Mouse (Mus musculus) embryonic facial prominence, embryonic 12.5 days (tissue): ENCODE measurements at regions not wholly inside any gene's neighbourhood (a gene's known extent, or its start where the extent isn't known, plus 50 kb on each side); places are given as distances from the start of the nearest gene placed in this dataset.
"Not testable (repeated sequence)": the region's sequence is repeated elsewhere in the genome, so short reads cannot be mapped to it uniquely, and the experiment has no call there.

Source experiments
- ATAC-seq: fragments of 200-750 bp; cut with Nextera tagmentation; 2 replicates; pipeline ENCODE4 v1.8.0; 2017; ENCODE audit not compliant: insufficient number of reproducible peaks, insufficient read depth, low FRiP score, low TSS enrichment
- H3K27ac ChIP-seq: fragments of 300-500 bp; sonication (generic); 2 replicates; pipeline ENCODE4 v1.5.1; 2016; ENCODE audit warnings: mild to moderate bottlenecking
- H3K27me3 ChIP-seq: fragments of 300-500 bp; sonication (generic); 2 replicates; pipeline ENCODE4 v1.6.1; 2016; ENCODE audit warnings: mild to moderate bottlenecking, moderate library complexity
- H3K36me3 ChIP-seq: fragments of 300-500 bp; sonication (generic); 2 replicates; pipeline ENCODE4 v1.6.1; 2016; ENCODE audit warnings: mild to moderate bottlenecking
- H3K4me1 ChIP-seq: fragments of 300-500 bp; sonication (generic); 2 replicates; pipeline ENCODE4 v1.6.1; 2016
- H3K4me2 ChIP-seq: fragments of 300-500 bp; sonication (generic); replicated peaks from 2 replicates; pipeline ENCODE4 v1.6.1; 2016; ENCODE audit warnings: mild to moderate bottlenecking, moderate library complexity
- H3K4me3 ChIP-seq: fragments of 300-500 bp; sonication (generic); 2 replicates; pipeline ENCODE4 v1.5.1; 2016; ENCODE audit warnings: mild to moderate bottlenecking
- H3K9ac ChIP-seq: fragments of 300-500 bp; sonication (generic); 2 replicates; pipeline ENCODE4 v1.6.1; 2016; ENCODE audit warnings: mild to moderate bottlenecking, moderate library complexity
- H3K9me3 ChIP-seq: fragments of 300-500 bp; sonication (generic); 2 replicates; pipeline ENCODE4 v1.6.1; 2016; ENCODE audit warnings: mild to moderate bottlenecking, moderate library complexity
- whole genome bisulfite sequencing: fragments of 180-500 bp; shearing (Covaris S2); methylation state at CpG from one replicate; pipeline ENCODE4 v1.1.7; 2016; 5-methylcytosine and 5-hydroxymethylcytosine counted together

- no peak overlapping the region for H3K27ac ChIP-seq
- no peak overlapping the region for H3K4me2 ChIP-seq
- H3K4me1 ChIP-seq: no peaks in the 10 kb centered on the region
- no peak for ATAC-seq
- no peaks in the 10 kb centered on the region for H3K9me3 ChIP-seq
- H3K4me3 ChIP-seq: no peak overlapping the region
- no peaks in the 10 kb centered on the region for H3K27me3 ChIP-seq
- no peak overlapping the region for H3K9ac ChIP-seq
- 20% methylated on average over 2 of the region's 2 CpGs for WGBS
- H3K36me3 ChIP-seq: no peaks in the 10 kb centered on the region
Observed at GRCm38 (mm10) chr13:5060462-5060861, 451.5 kb upstream of the Akr1e1 start.

- Histone ChIP-seq H3K27me3 (no peaks in the 10 kb centered on the region), H3K4me2 (no peak overlapping the region), H3K9me3 (no peaks in the 10 kb centered on the region), H3K4me3 (no peak overlapping the region), H3K27ac (no peak overlapping the region), H3K9ac (no peak overlapping the region), H3K4me1 (no peaks in the 10 kb centered on the region), H3K36me3 (no peaks in the 10 kb centered on the region)
- WGBS: 83% methylated on average over 5 of the region's 5 CpGs
- ATAC-seq: no peak
Observed at GRCm38 (mm10) chr13:5107454-5107853, 498.5 kb upstream of the Akr1e1 start.

GRCm38 (mm10) chr13:5154911-5155310 is 545.9 kb upstream of the Akr1e1 start:
- WGBS: 90% methylated on average over 3 of the region's 3 CpGs
- no peak overlapping the region for H3K4me3 ChIP-seq

GRCm38 (mm10) chr13:5159765-5160684 is 551.1 kb upstream of the Akr1e1 start:
- H3K4me1 ChIP-seq: no peaks in the 10 kb centered on the region
- H3K9ac ChIP-seq: no peak overlapping the region
- no peak overlapping the region for H3K4me3 ChIP-seq
- no peaks in the 10 kb centered on the region for H3K9me3 ChIP-seq
- H3K36me3 ChIP-seq: no peaks in the 10 kb centered on the region
- ATAC-seq: no peak
- H3K27me3 ChIP-seq: no peaks in the 10 kb centered on the region
- H3K4me2 ChIP-seq: no peak overlapping the region
- no peak overlapping the region for H3K27ac ChIP-seq
- WGBS: 67% methylated on average over 5 of the region's 5 CpGs

More at GRCm38 (mm10) chr13:5154911-5155310, 545.9 kb upstream of the Akr1e1 start:
- no peak for ATAC-seq
- Histone ChIP-seq H3K4me1 (no peaks in the 10 kb centered on the region), H3K9me3 (no peaks in the 10 kb centered on the region), H3K4me2 (no peak overlapping the region), H3K36me3 (no peaks in the 10 kb centered on the region), H3K27me3 (no peaks in the 10 kb centered on the region), H3K9ac (no peak overlapping the region), H3K27ac (no peak overlapping the region)

GRCm38 (mm10) chr13:5166716-5167115 is 557.7 kb upstream of the Akr1e1 start:
- H3K9ac ChIP-seq: no peak overlapping the region
- no peaks in the 10 kb centered on the region for H3K9me3 ChIP-seq
- H3K4me2 ChIP-seq: no peak overlapping the region
- no peaks in the 10 kb centered on the region for H3K36me3 ChIP-seq
- no peak for ATAC-seq
- H3K27me3 ChIP-seq: no peaks in the 10 kb centered on the region
- no peaks in the 10 kb centered on the region for H3K4me1 ChIP-seq
- WGBS: 80% methylated on average over 2 of the region's 2 CpGs
- H3K4me3 ChIP-seq: no peak overlapping the region
- H3K27ac ChIP-seq: no peak overlapping the region

GRCm38 (mm10) chr13:5178996-5179395 is 570.0 kb upstream of the Akr1e1 start:
- ATAC-seq: no peak
- no peaks in the 10 kb centered on the region for H3K9me3 ChIP-seq
- no peaks in the 10 kb centered on the region for H3K4me1 ChIP-seq
- H3K36me3 ChIP-seq: no peaks in the 10 kb centered on the region
- 63% methylated on average over 4 of the region's 4 CpGs for WGBS
- H3K4me2 ChIP-seq: no peak overlapping the region
- H3K27ac ChIP-seq: no peak overlapping the region
- no peak overlapping the region for H3K9ac ChIP-seq
- H3K4me3 ChIP-seq: no peak overlapping the region
- no peaks in the 10 kb centered on the region for H3K27me3 ChIP-seq

GRCm38 (mm10) chr13:5179552-5179951 is 570.6 kb upstream of the Akr1e1 start:
- H3K9me3 ChIP-seq: no peaks in the 10 kb centered on the region
- H3K4me2 ChIP-seq: no peak overlapping the region
- 48% methylated on average over 2 of the region's 2 CpGs for WGBS
- H3K36me3 ChIP-seq: no peaks in the 10 kb centered on the region
- no peak for ATAC-seq
- no peak overlapping the region for H3K9ac ChIP-seq
- H3K27ac ChIP-seq: no peak overlapping the region
- no peaks in the 10 kb centered on the region for H3K4me1 ChIP-seq
- H3K27me3 ChIP-seq: no peaks in the 10 kb centered on the region
- no peak overlapping the region for H3K4me3 ChIP-seq

- H3K27ac ChIP-seq, ATAC-seq, H3K4me3 ChIP-seq, H3K36me3 ChIP-seq, H3K4me2 ChIP-seq, H3K9ac ChIP-seq, H3K4me1 ChIP-seq, H3K27me3 ChIP-seq, H3K9me3 ChIP-seq: not testable (repeated sequence)
- WGBS: 54% methylated on average over 1 of the region's 1 CpGs
Observed at GRCm38 (mm10) chr13:5185237-5185800, 576.3 kb upstream of the Akr1e1 start.

- Histone ChIP-seq H3K36me3 (no peaks in the 10 kb centered on the region), H3K9ac (no peak overlapping the region), H3K4me2 (peak overlapping the region; percentile 17; the same call in 1 of the 2 replicates), H3K27ac (no peak overlapping the region), H3K4me3 (no peak overlapping the region), H3K4me1 (peaks cover 5% of the 10 kb centered on the region; the same call in 1 of the 2 replicates), H3K27me3 (no peaks in the 10 kb centered on the region), H3K9me3 (no peaks in the 10 kb centered on the region)
- 21% methylated on average over 1 of the region's 1 CpGs for WGBS
- peak; percentile 28; the same call in 1 of the 2 replicates for ATAC-seq
Observed at GRCm38 (mm10) chr13:5202736-5203135, 593.8 kb upstream of the Akr1e1 start.

- peaks cover 5% of the 10 kb centered on the region; the same call in 1 of the 2 replicates for H3K4me1 ChIP-seq
- no peak overlapping the region for H3K9ac ChIP-seq
- no peak overlapping the region for H3K4me3 ChIP-seq
- ATAC-seq: no peak
- no peak overlapping the region for H3K4me2 ChIP-seq
- 24% methylated on average over 2 of the region's 2 CpGs for WGBS
- H3K9me3 ChIP-seq: no peaks in the 10 kb centered on the region
- H3K27ac ChIP-seq: no peak overlapping the region
- H3K36me3 ChIP-seq: no peaks in the 10 kb centered on the region
- H3K27me3 ChIP-seq: no peaks in the 10 kb centered on the region
Observed at GRCm38 (mm10) chr13:5204143-5204542, 595.2 kb upstream of the Akr1e1 start.

GRCm38 (mm10) chr13:5211659-5212058 is 602.7 kb upstream of the Akr1e1 start:
- no peak overlapping the region for H3K4me2 ChIP-seq
- no peak for ATAC-seq

GRCm38 (mm10) chr13:5229476-5229875 is 620.5 kb upstream of the Akr1e1 start:
- WGBS: 58% methylated on average over 3 of the region's 3 CpGs
- no peak overlapping the region for H3K27ac ChIP-seq
- ATAC-seq: no peak
- H3K36me3 ChIP-seq: no peaks in the 10 kb centered on the region
- no peak overlapping the region for H3K4me2 ChIP-seq
- H3K9me3 ChIP-seq: no peaks in the 10 kb centered on the region
- no peaks in the 10 kb centered on the region for H3K27me3 ChIP-seq
- H3K4me1 ChIP-seq: no peaks in the 10 kb centered on the region
- no peak overlapping the region for H3K4me3 ChIP-seq
- no peak overlapping the region for H3K9ac ChIP-seq

More at GRCm38 (mm10) chr13:5211659-5212058, 602.7 kb upstream of the Akr1e1 start:
- H3K27me3 ChIP-seq: no peaks in the 10 kb centered on the region
- H3K36me3 ChIP-seq: no peaks in the 10 kb centered on the region
- H3K4me3 ChIP-seq: no peak overlapping the region
- H3K9me3 ChIP-seq: no peaks in the 10 kb centered on the region
- WGBS: 47% methylated on average over 1 of the region's 1 CpGs
- no peak overlapping the region for H3K27ac ChIP-seq
- H3K9ac ChIP-seq: no peak overlapping the region
- 0 out of 2 replicates have a peak, but pooled peaks cover 2% of the 10 kb centered on the region for H3K4me1 ChIP-seq
